Mouse (Mus musculus): ENCODE results near the gene Irgc1.

- TF ChIP-seq CTCF (IDR thresholded peaks at IDR 0.05) (no peak), EP300 (IDR thresholded peaks at IDR 0.05) (no peak)
These were observed 36.8 kb downstream of the Irgc1 start for GRCm38 (mm10) chr7:24415261-24415660.
